Mouse (Mus musculus): ENCODE measurements around the gene Fhod1. TPM values are rescaled to one million over a fixed set of nuclear protein-coding genes. Genes with fewer than 3 reads are reported as not detected.
"Not testable (repeated sequence)": the region's sequence is repeated elsewhere in the genome, so short reads cannot be mapped to it uniquely, and the experiment has no call there.

Fhod1 gene
- polyA plus RNA-seq, 1 experiment, result 7.8 TPM

DNA sequence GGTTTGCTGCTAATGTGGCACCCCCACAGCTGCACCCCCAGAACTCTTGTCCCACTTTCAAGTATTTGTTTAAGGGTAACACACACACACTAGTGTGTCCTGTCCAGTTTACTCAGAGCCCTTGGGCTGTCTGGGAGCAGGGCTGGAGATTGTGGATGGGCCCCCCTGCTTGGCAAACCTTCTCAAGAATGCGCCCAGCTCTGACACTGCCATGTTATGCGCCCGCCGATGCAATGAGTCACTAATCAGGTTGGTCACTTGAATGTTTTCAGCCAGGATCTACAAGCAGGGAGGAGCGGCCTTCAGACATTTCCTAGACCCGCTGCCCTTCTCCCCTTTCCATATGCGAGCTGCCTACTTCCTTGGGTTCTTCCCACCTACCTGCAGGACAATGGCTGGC is 55.3 kb downstream of the Fhod1 start:
- TF ChIP-seq POLR2A (IDR thresholded peaks at IDR 0.05; ENCODE audit: borderline replicate concordance, extremely low read depth, insufficient read depth, insufficient read length, poor library complexity, severe bottlenecking) (no peak), CTCF (IDR thresholded peaks at IDR 0.05; ENCODE audit: borderline replicate concordance, extremely low read depth, insufficient read depth, insufficient read length) (no peak)
- no peak for DNase-seq (ENCODE audit: low read depth)

DNA sequence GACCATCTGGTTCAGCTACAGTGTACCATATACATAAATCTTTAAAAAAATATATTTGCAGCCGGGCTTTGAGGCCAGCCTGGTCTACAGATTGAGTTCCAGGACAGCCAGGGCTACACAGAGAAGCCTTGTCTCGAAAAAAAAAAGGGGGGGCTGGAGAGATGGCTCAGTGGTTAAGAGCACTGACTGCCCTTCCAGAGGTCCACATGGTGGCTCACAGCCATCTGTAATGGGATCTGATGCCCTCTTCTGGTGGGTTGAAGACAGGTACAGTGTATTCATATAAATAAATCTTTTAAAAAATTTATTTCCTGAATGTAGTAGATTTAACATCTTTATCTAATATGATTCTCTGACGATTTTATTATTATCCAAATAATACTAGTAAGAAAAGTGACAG is 56.0 kb downstream of the Fhod1 start:
- not testable (repeated sequence) for DNase-seq (ENCODE audit: low read depth)

DNA sequence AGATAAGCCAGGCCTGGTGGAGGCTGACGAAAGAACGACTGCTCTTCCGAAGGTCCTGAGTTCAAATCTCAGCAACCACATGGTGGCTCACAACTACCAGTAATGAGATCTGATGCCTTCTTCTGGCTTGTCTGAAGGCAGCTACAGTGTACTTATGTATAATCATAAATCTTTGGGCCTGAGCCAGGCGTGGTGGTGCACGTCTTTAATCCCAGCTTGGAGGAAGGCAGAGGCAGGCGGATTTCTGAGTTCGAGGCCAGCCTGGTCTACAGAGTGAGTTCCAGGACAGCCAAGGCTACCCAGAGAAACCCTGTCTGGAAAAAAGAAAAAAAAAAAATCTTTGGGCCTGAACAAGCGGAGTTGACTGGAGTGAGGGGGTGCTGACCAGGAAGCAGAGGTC is 56.4 kb downstream of the Fhod1 start:
- DNase-seq (ENCODE audit: low read depth), result not testable (repeated sequence)

GRCm38 (mm10) chr8:105290554-105291314 is 57.0 kb downstream of the Fhod1 start:
- TF ChIP-seq POLR2A (IDR thresholded peaks at IDR 0.05; ENCODE audit: borderline replicate concordance, extremely low read depth, insufficient read depth, insufficient read length, poor library complexity, severe bottlenecking) (no peak), CTCF (IDR thresholded peaks at IDR 0.05; ENCODE audit: borderline replicate concordance, extremely low read depth, insufficient read depth, insufficient read length) (peak; percentile 90)
- peak; percentile 82 for DNase-seq (ENCODE audit: low read depth)

DNA sequence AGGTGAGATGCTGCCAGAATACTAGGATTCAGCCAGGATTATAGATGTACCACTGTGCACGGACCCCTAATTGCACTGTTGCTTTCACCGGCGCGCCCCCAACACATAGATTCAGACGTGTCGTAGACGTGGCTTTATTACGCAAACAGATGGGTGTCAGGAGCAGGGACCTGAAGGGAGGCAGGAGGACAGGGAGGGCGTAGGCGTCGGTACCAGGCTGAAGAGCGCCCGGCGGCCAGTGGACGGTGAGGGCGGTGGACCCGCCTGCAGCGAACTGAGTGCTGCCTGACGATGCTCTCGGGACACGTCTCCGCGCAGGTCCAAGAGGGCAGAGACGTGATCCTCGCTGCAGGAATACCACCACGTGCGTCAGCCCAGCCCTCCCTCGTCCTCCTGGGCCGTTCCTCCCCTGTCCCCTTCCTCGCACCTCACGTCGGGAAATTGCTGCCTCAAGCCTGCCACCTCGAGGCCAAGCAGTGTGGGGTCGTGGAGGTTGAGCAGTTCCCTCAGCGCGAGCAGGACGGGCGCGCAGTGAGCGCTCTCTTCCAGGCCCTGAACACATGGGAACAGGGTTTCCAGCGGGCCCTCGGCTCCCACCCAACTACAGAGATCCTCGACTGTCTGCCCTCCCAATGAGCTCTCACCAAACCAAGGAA is 57.8 kb downstream of the Fhod1 start, which contains the start of gene 4931428F04Rik:
TSS of gene 4931428F04Rik (minus strand) at position 60 of the 656 bp plus-strand sequence.
- peak; percentile 57; the same call in 1 of the 2 replicates for TF ChIP-seq CTCF (IDR thresholded peaks at IDR 0.05; ENCODE audit: borderline replicate concordance, extremely low read depth, insufficient read depth, insufficient read length)
- TF ChIP-seq POLR2A (IDR thresholded peaks at IDR 0.05; ENCODE audit: borderline replicate concordance, extremely low read depth, insufficient read depth, insufficient read length, poor library complexity, severe bottlenecking), result no peak
- DNase-seq (ENCODE audit: low read depth), result peak; percentile 78

DNA sequence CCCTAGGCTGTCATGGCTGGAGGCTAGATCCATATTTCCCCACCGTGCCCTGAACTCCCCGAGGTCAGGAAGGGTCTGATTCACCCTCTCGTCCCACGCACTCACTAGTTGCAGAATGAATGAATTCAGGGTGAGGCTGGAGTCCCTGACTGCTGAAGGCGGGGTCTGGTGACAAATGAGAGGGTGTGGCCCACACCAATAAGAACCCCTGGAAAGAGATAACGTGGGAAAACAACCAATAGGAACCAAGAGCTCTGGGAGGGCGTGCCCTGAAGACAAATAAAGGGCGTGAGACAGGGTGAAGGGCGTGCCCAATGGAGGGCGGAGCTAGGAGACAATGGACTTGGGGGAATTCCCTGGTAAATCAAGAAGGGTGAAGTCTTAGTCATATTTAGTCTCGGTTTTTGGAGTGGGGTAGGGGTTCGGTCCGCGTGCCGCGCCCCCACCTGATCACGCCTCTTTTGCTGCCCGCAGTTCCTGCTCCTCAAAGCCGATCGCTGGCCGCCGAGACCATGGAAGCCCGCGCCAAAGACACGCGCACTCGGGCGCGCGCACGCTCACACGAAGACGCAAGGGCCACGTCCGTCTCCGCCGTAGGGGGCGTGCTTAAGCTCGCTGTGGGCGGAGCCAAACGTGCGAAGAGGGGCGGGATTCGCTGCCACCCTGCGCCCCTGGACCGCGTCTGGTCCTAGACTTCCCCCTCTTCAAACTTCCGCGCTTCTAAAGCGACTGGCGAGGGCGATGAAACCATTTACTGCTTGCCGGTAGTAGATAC is 58.6 kb downstream of the Fhod1 start:
- TF ChIP-seq CTCF (IDR thresholded peaks at IDR 0.05; ENCODE audit: borderline replicate concordance, extremely low read depth, insufficient read depth, insufficient read length) (no peak), POLR2A (IDR thresholded peaks at IDR 0.05; ENCODE audit: borderline replicate concordance, extremely low read depth, insufficient read depth, insufficient read length, poor library complexity, severe bottlenecking) (peak; percentile 88)
- peak; percentile 99 for DNase-seq (ENCODE audit: low read depth)

DNA sequence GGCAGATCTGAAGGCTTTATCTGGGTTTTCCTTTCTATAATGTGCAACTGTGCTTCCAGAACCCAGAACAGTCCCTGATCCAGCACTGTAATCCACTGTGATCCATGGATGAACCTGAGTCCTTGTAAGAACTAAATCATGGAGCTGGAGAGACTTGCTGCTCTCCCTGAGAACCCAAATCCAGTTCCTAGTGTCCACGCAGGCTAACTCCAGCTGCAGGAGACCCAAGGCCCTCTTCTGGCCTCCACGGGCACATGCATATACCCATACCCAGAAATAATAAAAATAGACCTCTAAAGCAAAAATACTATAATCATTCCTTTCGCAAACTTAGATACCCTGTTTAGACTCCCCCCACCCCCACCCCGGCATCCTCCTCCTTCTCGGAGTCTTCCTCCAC is 59.5 kb downstream of the Fhod1 start:
- TF ChIP-seq POLR2A (IDR thresholded peaks at IDR 0.05; ENCODE audit: borderline replicate concordance, extremely low read depth, insufficient read depth, insufficient read length, poor library complexity, severe bottlenecking), result no peak
- TF ChIP-seq CTCF (IDR thresholded peaks at IDR 0.05; ENCODE audit: borderline replicate concordance, extremely low read depth, insufficient read depth, insufficient read length), result no peak
- DNase-seq (ENCODE audit: low read depth), result no peak

GRCm38 (mm10) chr8:105286907-105287306 is 60.8 kb downstream of the Fhod1 start:
- DNase-seq (ENCODE audit: low read depth), result no peak
- TF ChIP-seq CTCF (IDR thresholded peaks at IDR 0.05; ENCODE audit: borderline replicate concordance, extremely low read depth, insufficient read depth, insufficient read length) (no peak), POLR2A (IDR thresholded peaks at IDR 0.05; ENCODE audit: borderline replicate concordance, extremely low read depth, insufficient read depth, insufficient read length, poor library complexity, severe bottlenecking) (no peak)

DNA sequence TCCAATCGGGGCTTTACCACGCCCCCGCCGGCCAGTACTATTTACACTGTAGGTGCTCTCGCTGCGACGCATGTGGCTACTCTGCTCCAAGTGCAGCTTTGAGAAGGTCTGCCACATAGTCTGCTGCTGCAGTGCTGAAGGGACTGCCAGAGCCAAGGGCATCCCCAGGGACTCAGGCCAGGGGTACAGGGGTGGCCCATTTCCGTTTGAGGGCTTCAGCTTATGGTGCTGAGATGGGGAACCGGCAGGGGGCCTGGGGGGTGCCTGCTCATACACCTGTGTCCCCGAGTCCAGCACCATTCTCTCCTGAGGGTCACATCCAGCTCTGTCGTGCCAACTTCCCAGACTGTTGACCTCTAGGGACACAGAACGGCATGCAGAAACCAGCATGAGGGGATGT is 62.2 kb downstream of the Fhod1 start:
- no peak for DNase-seq (ENCODE audit: low read depth)
- TF ChIP-seq POLR2A (IDR thresholded peaks at IDR 0.05; ENCODE audit: borderline replicate concordance, extremely low read depth, insufficient read depth, insufficient read length, poor library complexity, severe bottlenecking), result no peak
- TF ChIP-seq CTCF (IDR thresholded peaks at IDR 0.05; ENCODE audit: borderline replicate concordance, extremely low read depth, insufficient read depth, insufficient read length), result no peak

- no peak for DNase-seq (ENCODE audit: low read depth)
- peak; percentile 59 for TF ChIP-seq CTCF (IDR thresholded peaks at IDR 0.05; ENCODE audit: borderline replicate concordance, extremely low read depth, insufficient read depth, insufficient read length)
- no peak for TF ChIP-seq POLR2A (IDR thresholded peaks at IDR 0.05; ENCODE audit: borderline replicate concordance, extremely low read depth, insufficient read depth, insufficient read length, poor library complexity, severe bottlenecking)
Observed at GRCm38 (mm10) chr8:105283074-105283473, 64.7 kb downstream of the Fhod1 start.

DNA sequence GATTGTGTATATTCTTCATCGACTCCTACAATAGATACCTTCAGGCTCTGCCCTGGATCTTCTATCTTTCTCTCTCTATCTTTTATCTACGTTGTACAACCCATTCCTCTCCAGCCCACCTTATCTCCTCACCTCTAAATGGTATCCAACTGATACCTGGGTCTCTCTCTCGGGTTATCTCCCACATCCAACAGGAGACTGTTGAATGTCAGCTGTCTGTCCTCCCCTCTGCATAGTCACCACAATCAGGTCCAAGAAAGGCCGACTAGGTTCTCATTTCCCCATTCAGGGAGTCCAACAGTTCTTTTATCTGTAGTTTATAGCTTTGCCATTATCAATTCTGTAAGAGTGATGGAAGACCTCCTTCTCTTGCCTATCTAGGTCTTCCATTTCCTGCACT is 65.5 kb downstream of the Fhod1 start:
- no peak for DNase-seq (ENCODE audit: low read depth)
- TF ChIP-seq CTCF (IDR thresholded peaks at IDR 0.05; ENCODE audit: borderline replicate concordance, extremely low read depth, insufficient read depth, insufficient read length), result no peak
- no peak for TF ChIP-seq POLR2A (IDR thresholded peaks at IDR 0.05; ENCODE audit: borderline replicate concordance, extremely low read depth, insufficient read depth, insufficient read length, poor library complexity, severe bottlenecking)

DNA sequence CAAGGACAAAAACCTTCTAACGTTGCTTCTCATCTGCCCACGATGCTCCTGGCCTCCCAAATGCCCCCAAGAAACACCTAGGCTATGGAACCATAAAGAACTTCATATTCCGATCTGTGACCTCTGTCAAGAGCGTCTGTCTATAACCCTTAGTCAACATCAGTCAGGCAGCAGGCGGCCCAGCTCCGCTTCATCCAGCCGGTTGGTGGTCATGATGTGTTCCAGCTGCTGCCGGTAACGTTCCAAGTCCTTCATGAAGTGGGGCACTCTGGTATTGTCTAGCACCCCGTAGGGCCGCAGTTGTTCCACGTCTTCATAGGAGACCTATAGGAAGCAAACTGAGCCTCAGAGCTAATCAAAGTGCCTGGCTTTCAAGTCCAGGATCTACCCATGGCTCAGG is 65.9 kb downstream of the Fhod1 start:
- TF ChIP-seq POLR2A (IDR thresholded peaks at IDR 0.05; ENCODE audit: borderline replicate concordance, extremely low read depth, insufficient read depth, insufficient read length, poor library complexity, severe bottlenecking), result no peak
- no peak for TF ChIP-seq CTCF (IDR thresholded peaks at IDR 0.05; ENCODE audit: borderline replicate concordance, extremely low read depth, insufficient read depth, insufficient read length)

More for the DNA sequence above, 65.9 kb downstream of the Fhod1 start:
- DNase-seq (ENCODE audit: low read depth), result no peak
